Comparison of ENCODE assay signal across 13 mouse cellular contexts in genomic region chr10:86294599-86295365, GRCm38 (mm10). TPM values are rescaled to one million over a fixed set of nuclear protein-coding genes. Genes with fewer than 3 reads are reported as not detected.
DNase-seq lines count a peak whose midpoint lies in the region; ATAC-seq lines count a peak whose summit lies in the region.
"Had no signal": no experiment of that assay in that cellular context is flagged by ENCODE, and none has a peak within 500 bp of the region (broad histone marks: within the 10 kb centered on the region; RNA-seq: fewer than 3 reads in every experiment).

No protein-coding gene starts in this region.

- H3K9me3 ChIP-seq in hindbrain, embryonic 12.5 days (replicated peaks): no peaks in the 10 kb centered on the region
- no peaks in the 10 kb centered on the region for H3K9me3 ChIP-seq in hindbrain, embryonic 16.5 days (ENCODE audit: control insufficient read depth, low read length)
- H3K9me3 ChIP-seq in limb, embryonic 13.5 days: no peaks in the 10 kb centered on the region
- H3K9me3 ChIP-seq: heart, embryonic 13.5 days had no signal

- WGBS in hindbrain, embryonic 12.5 days: 63% methylated on average over 10 of the region's 10 CpGs
- 70% methylated on average over 10 of the region's 10 CpGs for WGBS in hindbrain, embryonic 16.5 days
- WGBS in limb, embryonic 13.5 days: 50% methylated on average over 10 of the region's 10 CpGs

- ATAC-seq in hindbrain, embryonic 12.5 days (ENCODE audit: low FRiP score): no peak
- ATAC-seq in hindbrain, embryonic 16.5 days: no peak
- ATAC-seq in limb, embryonic 13.5 days (ENCODE audit: low FRiP score, low read depth): peak; percentile 72
- ATAC-seq: lung, postnatal 0 days; Patski had no signal

- peak; percentile 38 for DNase-seq in embryo, embryonic 9.5 days (ENCODE audit: extremely low spot score)
- peak; percentile 84 to 85 for DNase-seq in kidney, adult 8-10 months
- no peak for DNase-seq in left cerebral cortex, postnatal 36 days (ENCODE audit: low spot score in 2 of 2)
- DNase-seq in left cerebral cortex, adult 9 months (ENCODE audit: low spot score in 2 of 2): no peak
- no peak for DNase-seq in layer of hippocampus, adult 8-10 months (ENCODE audit: low spot score in 2 of 2)
- DNase-seq: adrenal gland, adult 8-10 months; thymus, adult 18-20 months had no signal

- no peaks in the 10 kb centered on the region for H3K36me3 ChIP-seq in hindbrain, embryonic 12.5 days
- H3K36me3 ChIP-seq in hindbrain, embryonic 16.5 days (ENCODE audit: control insufficient read depth, insufficient read depth, low read length): no peaks in the 10 kb centered on the region
- H3K36me3 ChIP-seq in limb, embryonic 13.5 days: no peaks in the 10 kb centered on the region
- H3K36me3 ChIP-seq: heart, embryonic 13.5 days had no signal

- peak overlapping the region; percentile 13; the same call in 1 of the 2 replicates for H3K27ac ChIP-seq in hindbrain, embryonic 12.5 days
- no peak overlapping the region for H3K27ac ChIP-seq in hindbrain, embryonic 16.5 days (ENCODE audit: low read depth, low read length)
- peak overlapping the region; percentile 94 for H3K27ac ChIP-seq in limb, embryonic 13.5 days
- H3K27ac ChIP-seq: heart, embryonic 13.5 days had no signal

- H3K4me3 ChIP-seq in hindbrain, embryonic 12.5 days: no peak overlapping the region
- no peak overlapping the region for H3K4me3 ChIP-seq in hindbrain, embryonic 16.5 days (ENCODE audit: low read length)
- H3K4me3 ChIP-seq in limb, embryonic 13.5 days: 0 out of 2 replicates have a peak overlapping the region, but pooled peaks have one; percentile 10

- peaks cover 9% of the 10 kb centered on the region; the same call in 1 of the 2 replicates for H3K27me3 ChIP-seq in hindbrain, embryonic 12.5 days
- no peaks in the 10 kb centered on the region for H3K27me3 ChIP-seq in hindbrain, embryonic 16.5 days (replicated peaks; ENCODE audit: control insufficient read depth, insufficient read depth, low read length)
- no peaks in the 10 kb centered on the region for H3K27me3 ChIP-seq in limb, embryonic 13.5 days
- H3K27me3 ChIP-seq: Patski had no signal

- no peak overlapping the region for H3K9ac ChIP-seq in hindbrain, embryonic 12.5 days
- no peak overlapping the region for H3K9ac ChIP-seq in hindbrain, embryonic 16.5 days (ENCODE audit: low read depth, low read length)
- H3K9ac ChIP-seq in limb, embryonic 13.5 days: peak overlapping the region; percentile 31; the same call in 1 of the 2 replicates

- H3K4me1 ChIP-seq in hindbrain, embryonic 12.5 days: peaks cover 14% of the 10 kb centered on the region
- H3K4me1 ChIP-seq in hindbrain, embryonic 16.5 days (ENCODE audit: control insufficient read depth, insufficient read depth, low read depth, low read length): no peaks in the 10 kb centered on the region
- peaks cover 44% of the 10 kb centered on the region for H3K4me1 ChIP-seq in limb, embryonic 13.5 days

- H3K4me2 ChIP-seq in hindbrain, embryonic 12.5 days (replicated peaks): no peak overlapping the region
- no peak overlapping the region for H3K4me2 ChIP-seq in hindbrain, embryonic 16.5 days (ENCODE audit: low read length)
- H3K4me2 ChIP-seq in limb, embryonic 13.5 days (replicated peaks): peak overlapping the region; percentile 69

- intact Hi-C loops in left cerebral cortex, postnatal 36 days (cut with DNase I): loop anchor here (5.0 to 10.0 kb wide), 2 partner anchors 110 to 327 kb away; no protein-coding TSS in a partner anchor

RNA-seq across cellular contexts. Expression of gene Timp3, which starts 5.4 kb away (rescaled TPM):
- polyA plus RNA-seq in hindbrain, embryonic 12.5 days (2016; fragmentation: Nextera tagmentation; extraction: Ambion mirVana): 42.3 and 46.1 TPM in 2 replicates
- polyA plus RNA-seq in hindbrain, embryonic 16.5 days (2015; fragmentation: Nextera tagmentation; extraction: Ambion mirVana): 56.1 and 58.9 TPM in 2 replicates
- polyA plus RNA-seq in limb, embryonic 13.5 days (2015; fragmentation: Nextera tagmentation; extraction: Ambion mirVana): 81.8 and 89.5 TPM in 2 replicates
- 10 to 100 TPM; 53.4 to 70.4 TPM for total RNA-seq in left cerebral cortex, postnatal 36 days (2021)
- 10 to 100 TPM; 65.5 to 73.4 (median 69.4) TPM for total RNA-seq in layer of hippocampus, adult 8-10 months (2022)

Comparison
In these comparisons a context has a peak if more than half of its experiments do, and no peak if none do; other contexts are left out.
1. DNase-seq: peak in embryo, embryonic 9.5 days (single experiment) and kidney, adult 8-10 months (2 of 2); none in left cerebral cortex, postnatal 36 days (0 of 2), left cerebral cortex, adult 9 months (0 of 2) and layer of hippocampus, adult 8-10 months (0 of 2).